Mouse (Mus musculus) adrenal gland, postnatal 4 days (tissue): ENCODE data around the gene Slc8b1. TPM values are rescaled to one million over a fixed set of nuclear protein-coding genes. Genes with fewer than 3 reads are reported as not detected.

Experiments used
- DNase-seq, 2 experiments: peaks; one replicate each; pipeline ENCODE4 v3.0.0; 2021 to 2022; ENCODE audit warnings: low spot score in 2 of 2, mixed read lengths in 2 of 2
- total RNA-seq, 2 experiments: library from RNA; stranded (reverse); gene quantifications; 2 replicates each; pipeline ENCODE4 v1.2.3; 2021

Gene Slc8b1
- total RNA-seq, 2 experiments from 2014 or later: 29.6 to 31.7 TPM

GRCm38 (mm10) chr5:120525737-120526136 lies 14.8 kb downstream of the Slc8b1 start:
- DNase-seq: no peak

DNA sequence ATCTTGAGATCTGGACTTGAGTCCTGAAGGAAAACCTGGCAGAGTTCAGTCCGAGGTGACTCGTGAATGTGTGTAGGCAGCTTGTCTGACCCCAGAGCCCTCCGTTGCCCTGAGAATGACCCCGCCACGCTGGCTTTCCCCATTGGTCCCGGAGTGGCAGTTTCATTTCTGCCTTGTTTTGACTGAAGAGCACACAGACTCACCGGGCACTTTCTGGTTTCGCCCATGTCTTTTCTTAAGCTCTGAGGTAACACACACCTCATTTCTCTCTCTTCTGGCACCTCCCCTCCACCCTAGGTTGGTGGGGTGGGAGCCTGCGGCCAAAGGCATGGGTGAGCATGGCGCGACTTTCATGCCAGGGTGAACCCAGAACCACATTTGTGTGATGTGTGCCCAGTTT lies 15.3 kb downstream of the Slc8b1 start:
- no peak for DNase-seq

GRCm38 (mm10) chr5:120527296-120527964 lies 16.5 kb downstream of the Slc8b1 start:
- DNase-seq: no peak

- no peak for DNase-seq
Observed at GRCm38 (mm10) chr5:120531631-120532030, 20.7 kb downstream of the Slc8b1 start.

DNA sequence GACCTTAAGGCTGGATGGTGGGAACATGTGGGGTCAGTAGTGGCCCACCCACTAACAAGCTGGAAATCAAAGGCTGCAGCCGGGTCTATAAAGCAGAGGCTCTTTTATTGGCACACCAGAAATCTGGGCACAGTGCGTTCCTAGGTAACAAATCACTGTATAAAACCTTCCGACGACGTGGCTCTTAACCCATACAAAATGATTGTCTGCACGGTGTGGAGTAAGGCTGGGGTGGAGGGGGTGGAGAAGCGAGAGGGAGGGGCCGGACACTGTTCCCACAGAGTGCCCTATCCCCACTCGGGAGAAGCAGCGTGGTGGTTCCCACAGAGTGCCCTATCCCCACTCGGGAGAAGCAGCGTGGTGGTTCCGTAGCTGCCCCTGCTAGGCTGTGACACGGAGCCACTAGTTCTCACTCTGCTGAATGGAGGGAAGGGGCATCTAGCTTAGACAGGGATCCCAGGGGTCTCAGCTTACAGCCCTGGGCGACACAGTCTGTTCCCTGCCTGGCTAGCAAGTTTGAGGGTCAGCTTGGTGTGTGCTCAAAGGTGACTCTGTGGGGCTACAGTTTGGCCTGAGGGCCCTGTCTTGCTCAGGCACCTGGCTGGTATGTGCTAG lies 23.2 kb downstream of the Slc8b1 start:
- no peak for DNase-seq

- no peak for DNase-seq
Observed at GRCm38 (mm10) chr5:120534686-120535075, 23.7 kb downstream of the Slc8b1 start.

DNA sequence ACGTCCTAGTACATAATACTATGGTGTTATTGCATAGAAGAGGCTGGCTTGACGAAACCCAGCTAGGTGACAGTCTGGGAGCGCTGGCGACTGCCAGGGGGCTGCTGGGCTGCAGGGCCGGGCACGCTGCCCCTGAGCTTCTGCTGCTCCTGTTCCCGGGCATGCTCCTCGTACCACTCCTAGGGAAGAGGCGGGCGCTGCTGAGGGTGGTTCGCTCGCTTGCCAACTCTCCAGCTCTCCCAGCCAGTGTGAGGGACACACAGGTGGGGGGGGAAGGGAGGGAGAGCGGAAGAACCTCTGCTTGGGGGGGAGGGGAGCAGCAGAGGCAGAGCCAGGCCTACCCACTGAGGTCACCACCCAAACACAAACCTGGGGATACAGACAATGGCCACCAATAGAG lies 25.1 kb downstream of the Slc8b1 start:
- DNase-seq: no peak

- no peak for DNase-seq
Observed at GRCm38 (mm10) chr5:120536632-120537031, 25.7 kb downstream of the Slc8b1 start.

- DNase-seq: no peak
Observed at GRCm38 (mm10) chr5:120548236-120548850, 37.4 kb downstream of the Slc8b1 start.

GRCm38 (mm10) chr5:120550137-120550536 lies 39.2 kb downstream of the Slc8b1 start:
- no peak for DNase-seq

DNA sequence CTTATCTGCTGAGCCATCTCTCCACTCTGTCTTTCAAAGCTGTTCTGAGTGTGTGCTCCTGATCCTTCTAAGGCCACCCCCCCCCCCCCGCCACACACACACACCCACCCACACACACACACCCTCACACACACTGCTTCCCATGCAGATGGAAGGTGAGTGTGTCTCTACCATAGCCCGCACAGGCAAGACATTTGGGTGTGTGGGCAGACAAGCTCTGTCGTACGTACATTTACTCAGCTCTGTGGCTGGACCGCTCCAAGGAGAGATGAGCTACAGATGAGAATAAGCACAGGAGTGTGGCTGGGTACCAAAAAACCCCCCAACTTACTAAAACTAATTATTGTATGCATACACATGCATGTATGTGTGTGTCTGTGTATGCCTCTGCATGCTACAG lies 39.7 kb downstream of the Slc8b1 start:
- no peak for DNase-seq

- no peak for DNase-seq
Observed at GRCm38 (mm10) chr5:120555871-120556270, 44.9 kb downstream of the Slc8b1 start.

DNA sequence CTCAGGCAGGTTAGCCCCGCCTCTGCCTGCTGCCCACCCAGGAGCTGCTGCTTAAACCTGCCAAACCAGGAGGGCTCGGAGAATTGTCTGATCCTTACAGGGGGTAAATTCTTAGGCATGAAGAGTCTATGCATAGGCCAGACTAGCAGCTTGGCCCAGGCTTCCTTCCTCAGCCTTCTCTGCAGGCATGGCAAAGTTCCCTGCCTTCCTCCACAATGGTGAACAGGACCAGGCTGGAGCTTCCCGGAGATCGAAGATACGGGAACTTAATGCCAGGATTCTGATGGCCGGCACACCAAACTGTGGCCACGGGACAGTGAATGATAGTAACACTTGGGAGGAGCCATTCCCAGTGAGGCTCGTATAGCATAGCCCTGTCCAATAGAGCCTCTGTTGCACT lies 47.1 kb downstream of the Slc8b1 start:
- no peak for DNase-seq

DNA sequence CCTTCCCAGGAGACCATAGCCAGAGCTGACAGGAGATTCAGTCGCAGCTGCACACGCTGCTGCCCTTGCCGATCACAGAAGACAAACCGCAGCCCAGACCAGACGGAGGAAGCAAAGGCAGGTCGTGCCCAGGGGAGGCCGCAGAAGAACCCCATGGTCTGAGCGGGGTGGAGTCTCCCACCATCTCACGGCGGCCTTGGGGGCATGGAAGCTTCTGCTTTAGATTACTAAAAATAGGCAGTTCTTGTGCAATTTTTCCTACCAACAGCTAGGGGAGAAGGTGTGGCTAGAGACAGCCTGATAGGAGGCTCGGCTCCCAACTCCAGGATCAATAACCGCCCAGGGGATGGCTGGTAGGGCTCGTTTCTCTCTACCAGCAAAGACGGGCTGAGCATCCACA lies 47.8 kb downstream of the Slc8b1 start:
- no peak for DNase-seq

- no peak for DNase-seq
Observed at GRCm38 (mm10) chr5:120560129-120560615, 49.2 kb downstream of the Slc8b1 start.

GRCm38 (mm10) chr5:120560616-120561311 lies 49.8 kb downstream of the Slc8b1 start:
- DNase-seq: no peak

GRCm38 (mm10) chr5:120562956-120563913 lies 52.3 kb downstream of the Slc8b1 start:
- no peak for DNase-seq

GRCm38 (mm10) chr5:120563914-120564311 lies 52.9 kb downstream of the Slc8b1 start:
- DNase-seq: no peak

DNA sequence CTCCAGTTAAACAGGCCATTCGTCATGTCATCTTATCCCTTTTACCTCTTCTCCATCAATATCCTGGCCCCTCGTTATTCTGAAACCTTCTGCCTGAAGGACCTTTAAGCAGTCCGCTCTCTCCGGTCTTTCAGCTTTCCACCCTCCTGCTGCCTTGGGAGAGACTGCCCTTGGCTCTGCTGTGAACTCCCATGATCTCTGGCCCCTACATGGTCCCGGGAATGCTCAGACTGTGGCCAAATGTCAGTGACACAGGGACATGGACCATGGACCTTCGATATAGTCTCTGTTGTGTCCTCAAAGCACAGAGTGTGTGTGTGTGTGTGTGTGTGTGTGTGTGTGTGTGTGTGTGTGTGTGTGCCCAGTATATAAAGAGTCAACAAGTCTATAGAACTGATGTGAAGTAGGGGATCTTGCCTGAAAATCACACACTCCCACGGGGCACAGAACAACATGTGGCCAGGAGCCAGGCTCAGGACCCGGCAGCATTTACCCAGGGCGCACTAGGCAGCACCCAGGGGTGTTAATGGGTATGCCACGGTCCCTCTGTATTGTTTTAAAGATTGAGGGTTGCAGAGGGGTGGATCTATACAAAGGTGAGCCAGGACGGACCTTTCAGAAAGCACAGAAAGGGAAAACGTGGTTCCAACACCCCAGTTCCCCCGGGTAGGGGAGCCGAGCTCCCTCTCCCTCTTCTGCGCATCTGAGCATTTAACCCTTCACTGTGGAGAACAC lies 54.4 kb downstream of the Slc8b1 start:
- DNase-seq: no peak

GRCm38 (mm10) chr5:120566101-120566500 lies 55.1 kb downstream of the Slc8b1 start:
- no peak for DNase-seq
